Mouse (Mus musculus) ovary, adult 18-20 months (tissue): ENCODE measurements around the gene Cyp4f18.
"Not testable (repeated sequence)": the region's sequence is repeated elsewhere in the genome, so short reads cannot be mapped to it uniquely, and the experiment has no call there.

ENCODE experiments used
- DNase-seq: peaks from one replicate; pipeline ENCODE4 v3.0.0; 2022; ENCODE audit warnings: low spot score, mixed read lengths

Gene Cyp4f18

DNA sequence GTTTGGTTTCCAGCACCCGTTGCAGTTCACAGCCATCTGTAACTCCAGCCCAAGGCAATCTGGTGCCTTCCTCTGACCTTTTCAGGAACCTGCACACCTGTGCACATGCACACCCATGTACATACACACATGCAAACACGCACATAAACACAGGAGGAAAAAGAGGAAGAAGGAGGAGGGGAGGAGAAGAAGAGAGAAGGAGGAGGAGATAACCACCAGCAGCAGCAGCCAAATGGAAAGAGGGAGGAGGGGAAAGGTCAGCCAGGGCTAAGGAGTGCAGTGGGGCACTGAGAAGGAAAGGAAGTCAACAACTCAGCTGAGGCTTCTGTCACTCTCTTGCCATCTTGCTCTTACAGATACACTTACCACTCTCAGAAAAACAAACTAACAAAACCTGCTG lies 28.4 kb downstream of the Cyp4f18 start:
- DNase-seq = no peak

DNA sequence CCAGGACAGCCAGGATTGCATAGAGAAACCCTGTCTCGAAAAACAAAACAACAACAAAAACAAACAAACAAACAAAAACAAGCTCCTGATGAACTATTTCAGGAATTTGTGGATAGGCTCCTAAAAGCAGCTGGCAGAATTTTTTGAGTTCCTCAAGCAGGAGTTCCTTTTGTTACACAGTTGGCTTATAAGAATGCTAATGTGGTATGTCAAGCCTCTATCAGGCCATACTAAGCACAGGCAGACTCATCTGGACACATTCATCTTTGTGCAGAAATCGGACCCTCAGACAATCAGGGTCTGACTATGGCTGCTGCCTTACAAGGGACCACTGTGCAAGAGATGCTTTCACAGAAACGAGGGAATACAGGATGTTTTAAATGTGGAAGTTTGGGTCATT lies 35.2 kb downstream of the Cyp4f18 start:
- DNase-seq = no peak

DNA sequence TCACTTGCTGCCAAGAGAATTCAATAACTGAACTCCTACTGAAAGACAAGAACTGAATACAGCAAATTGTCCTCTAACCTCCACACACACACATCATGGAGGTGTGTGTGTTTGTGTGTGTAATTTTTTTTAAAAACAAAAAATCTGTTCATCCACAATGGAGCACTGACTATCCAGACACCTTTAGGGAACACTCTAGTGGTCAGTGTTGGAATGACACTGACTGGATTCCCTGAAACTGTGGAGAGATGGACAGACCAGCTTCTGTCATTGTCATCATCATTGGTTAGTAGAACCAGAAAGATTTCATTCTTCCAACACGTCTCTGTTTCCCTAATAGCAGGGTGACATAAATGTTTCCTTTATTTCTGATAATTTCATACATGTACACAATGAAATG lies 37.5 kb downstream of the Cyp4f18 start:
- DNase-seq = no peak

DNA sequence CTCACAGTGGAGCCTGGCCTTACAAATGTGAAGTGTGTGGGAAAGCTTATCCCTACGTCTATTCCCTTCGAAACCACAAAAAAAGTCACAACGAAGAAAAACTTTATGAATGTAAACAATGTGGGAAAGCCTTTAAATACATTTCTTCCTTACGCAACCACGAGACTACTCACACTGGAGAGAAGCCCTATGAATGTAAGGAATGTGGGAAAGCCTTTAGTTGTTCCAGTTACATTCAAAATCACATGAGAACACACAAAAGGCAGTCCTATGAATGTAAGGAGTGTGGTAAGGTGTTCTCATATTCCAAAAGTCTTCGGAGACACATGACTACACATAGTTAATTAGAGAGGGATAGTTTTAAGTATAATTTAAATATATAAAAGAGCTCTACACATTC lies 40.8 kb downstream of the Cyp4f18 start:
- DNase-seq = no peak

DNA sequence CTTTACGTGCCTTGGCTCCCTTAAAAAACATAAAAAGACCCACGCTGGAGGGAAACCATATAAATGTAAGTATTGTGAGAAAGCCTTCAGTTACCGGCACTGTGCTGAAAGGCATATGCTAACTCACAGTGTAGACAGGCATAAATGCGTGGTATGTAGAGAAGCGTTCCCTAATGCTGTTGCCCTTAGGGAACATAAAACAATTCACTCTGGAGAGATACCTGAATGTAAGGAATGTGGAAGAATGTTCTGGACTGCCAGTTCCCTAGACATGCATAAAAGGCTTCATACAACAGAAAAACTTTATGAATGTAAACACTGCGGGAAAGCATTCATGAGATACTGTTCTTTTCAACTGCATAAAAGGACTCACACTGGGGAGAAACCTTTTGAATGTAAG lies 41.3 kb downstream of the Cyp4f18 start:
- no peak for DNase-seq

DNA sequence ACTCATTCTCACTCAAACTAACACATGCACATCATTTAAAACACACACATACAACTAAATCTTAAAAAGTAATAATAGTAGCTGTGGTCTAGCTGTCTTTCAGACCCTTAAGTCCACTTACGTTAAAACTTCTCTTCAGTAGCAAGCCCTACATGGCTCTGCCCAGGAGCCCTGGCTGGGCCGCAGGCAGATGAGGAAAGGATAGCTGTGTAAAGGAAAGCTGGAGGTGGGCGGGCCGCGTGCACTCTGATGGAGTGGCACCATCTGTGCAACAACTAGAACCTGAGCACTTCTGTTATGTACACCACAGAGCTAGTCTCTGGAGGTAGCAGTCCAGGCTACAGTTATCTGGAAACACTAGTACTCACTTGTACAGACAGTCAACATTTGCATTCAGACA lies 42.2 kb downstream of the Cyp4f18 start:
- no peak for DNase-seq

DNA sequence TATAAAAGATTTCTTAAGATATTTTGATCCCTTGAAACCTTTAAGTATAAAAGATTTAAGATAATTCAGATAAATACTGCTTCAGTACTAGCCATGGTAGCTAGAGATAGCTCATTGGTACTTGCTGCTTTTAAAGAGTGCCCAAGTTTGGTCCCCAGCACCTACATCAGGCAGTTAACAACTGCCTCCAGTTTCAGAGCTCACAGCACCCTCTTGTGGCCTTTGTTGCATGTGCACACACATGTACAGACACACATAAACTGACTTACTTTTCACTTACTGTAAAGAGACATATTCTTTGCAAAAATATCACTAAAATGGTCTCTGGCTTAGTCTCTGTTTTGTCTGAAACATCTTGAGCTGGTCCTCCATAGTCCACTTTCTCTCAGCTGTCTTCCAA lies 43.0 kb downstream of the Cyp4f18 start:
- DNase-seq = no peak

DNA sequence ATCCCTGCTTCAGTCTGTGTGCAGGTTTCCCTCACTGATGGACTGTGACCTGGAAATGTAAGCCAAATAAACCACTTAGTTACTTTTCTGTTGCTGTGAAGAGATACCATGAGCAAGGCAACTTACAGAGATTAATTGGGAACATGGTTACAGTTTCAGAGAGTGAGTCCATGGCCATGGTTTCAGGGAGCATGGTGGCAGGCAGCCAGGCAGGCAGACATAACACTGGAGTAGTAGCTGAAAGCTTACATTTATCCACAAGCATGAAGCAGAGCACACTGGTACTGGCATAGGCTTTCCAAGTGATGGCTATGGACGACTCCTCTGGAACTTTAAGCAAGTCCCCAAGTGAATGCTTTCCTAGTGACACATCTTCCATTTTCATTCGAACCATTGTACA lies 44.3 kb downstream of the Cyp4f18 start:
- no peak for DNase-seq

DNA sequence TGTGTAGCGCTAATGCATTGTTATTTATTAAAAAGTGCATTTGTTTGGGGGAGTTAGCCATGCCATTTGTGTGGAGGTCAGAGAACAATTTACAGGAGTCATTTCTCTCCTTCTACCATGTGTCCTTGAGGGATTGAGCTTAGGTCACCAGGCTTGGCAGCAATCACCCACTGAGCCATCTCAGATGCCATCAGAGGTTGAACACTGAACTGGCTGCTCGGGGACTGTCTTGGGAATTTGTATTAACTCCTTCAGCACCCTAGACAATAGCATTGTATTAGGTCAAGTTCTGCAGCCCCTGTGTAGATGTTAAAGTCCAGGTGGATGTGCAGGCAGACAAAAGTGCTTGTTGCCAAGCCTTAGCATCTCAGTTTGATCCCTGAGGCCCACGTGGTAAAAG lies 45.4 kb downstream of the Cyp4f18 start:
- no peak for DNase-seq

DNA sequence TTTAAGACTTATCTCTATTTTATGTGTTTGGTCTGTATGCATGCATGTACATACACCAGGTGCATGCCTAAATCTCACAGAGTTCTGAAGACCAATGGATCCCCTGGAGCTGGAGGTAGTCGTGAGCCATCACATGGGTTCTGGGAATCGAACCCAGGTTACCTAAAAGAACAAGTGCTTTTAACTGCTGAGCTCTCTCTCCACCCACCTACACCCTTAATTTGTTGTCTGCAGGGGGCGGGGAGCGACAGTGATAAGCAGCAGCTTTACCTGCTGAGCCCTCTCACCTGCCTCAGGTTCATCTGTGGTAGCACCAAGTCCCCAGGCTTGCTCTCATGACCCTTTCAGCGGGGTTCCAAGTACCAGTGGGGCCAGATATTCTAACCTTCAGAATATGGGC lies 47.6 kb downstream of the Cyp4f18 start:
- DNase-seq = no peak

DNA sequence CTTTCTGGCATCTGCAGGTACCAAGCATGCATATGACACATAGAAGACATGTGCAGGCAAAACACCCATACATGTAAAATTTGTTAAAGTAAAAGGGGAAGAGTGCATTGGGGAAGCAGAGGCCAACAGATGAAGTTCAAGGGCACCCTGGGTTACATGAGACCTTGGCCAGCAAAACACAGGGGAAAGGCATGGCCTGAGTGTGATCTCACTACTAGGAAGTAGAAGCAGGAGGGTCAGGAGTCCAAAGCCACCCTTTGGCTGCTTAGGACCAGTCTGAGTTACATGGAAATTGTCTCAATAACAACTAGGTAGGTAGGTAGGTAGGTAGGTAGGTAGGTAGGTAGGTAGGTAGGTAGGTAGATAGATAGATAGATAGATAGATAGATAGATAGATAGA lies 48.9 kb downstream of the Cyp4f18 start:
- DNase-seq = no peak

DNA sequence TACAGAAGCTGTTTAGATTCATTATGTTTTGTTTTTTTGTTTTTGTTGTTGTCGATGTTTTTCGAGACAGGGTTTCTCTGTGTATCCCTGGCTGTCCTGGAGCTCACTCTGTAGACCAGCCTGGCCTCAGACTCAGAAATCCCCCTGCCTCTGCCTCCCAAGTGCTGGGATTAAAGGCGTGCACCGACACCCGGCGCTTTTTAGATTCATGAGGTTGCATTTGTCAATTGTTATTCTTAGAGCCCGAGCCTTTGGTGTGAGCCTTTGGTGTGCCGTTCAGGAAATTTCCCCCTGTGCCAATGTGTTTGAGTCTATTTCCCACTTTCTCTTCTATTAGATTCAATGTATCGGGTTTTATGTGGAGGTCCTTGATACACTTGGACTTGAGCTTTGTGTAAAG lies 54.8 kb downstream of the Cyp4f18 start:
- no peak for DNase-seq

DNA sequence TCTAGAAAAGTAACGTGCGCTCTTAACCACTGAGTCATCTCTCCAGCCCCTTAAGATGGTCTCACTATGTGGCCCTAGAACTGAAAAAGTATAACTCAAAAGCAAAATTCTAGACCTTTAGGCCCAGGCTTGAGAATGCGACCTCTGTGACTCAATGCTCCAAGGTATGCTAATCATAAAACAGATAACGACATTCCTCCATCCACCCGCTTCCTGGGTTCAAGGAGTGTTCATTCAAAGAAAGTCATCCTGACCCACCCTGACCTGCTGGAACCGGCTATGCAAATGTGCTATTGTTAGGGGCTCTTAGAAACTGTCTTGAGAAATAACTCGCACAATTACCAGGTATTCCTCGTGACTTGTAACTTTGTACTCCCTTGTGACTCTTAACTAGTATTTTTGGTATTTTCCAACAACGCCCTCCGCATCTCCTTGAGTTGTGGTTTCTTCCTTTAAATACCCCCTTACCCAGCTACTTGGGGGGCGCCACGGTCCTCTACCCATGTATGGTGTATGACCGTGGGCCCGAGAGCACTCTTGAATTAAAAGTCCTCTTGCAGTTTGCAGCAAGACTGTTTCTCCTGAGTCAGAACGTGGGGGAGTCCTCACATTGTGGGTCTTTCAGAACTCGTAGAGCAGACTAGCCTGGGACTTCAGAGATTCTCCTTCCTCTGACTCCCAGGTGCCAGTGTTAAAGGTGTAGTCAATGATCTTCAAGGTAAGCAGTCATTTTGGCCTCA lies 56.3 kb downstream of the Cyp4f18 start:
- not testable (repeated sequence) for DNase-seq

DNA sequence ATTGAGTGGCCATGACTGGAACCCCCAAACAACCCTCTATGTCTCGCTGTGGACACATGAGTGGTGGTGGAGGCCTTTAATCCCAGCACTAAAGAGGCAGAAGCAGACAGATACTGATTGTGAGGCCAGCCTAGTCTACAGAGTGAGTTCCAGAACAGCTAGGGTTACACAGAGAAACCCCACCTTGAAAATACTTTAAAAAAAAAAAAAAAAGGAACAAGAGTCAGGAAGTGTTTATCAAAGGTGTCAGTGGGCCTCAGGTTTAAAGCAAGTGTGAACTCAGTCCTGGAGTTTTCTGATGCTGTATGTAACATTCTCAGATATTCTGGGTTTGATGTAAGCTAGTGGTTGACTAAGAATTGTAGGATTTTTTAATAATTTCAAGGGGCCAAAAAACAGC lies 56.9 kb downstream of the Cyp4f18 start:
- no peak for DNase-seq

DNA sequence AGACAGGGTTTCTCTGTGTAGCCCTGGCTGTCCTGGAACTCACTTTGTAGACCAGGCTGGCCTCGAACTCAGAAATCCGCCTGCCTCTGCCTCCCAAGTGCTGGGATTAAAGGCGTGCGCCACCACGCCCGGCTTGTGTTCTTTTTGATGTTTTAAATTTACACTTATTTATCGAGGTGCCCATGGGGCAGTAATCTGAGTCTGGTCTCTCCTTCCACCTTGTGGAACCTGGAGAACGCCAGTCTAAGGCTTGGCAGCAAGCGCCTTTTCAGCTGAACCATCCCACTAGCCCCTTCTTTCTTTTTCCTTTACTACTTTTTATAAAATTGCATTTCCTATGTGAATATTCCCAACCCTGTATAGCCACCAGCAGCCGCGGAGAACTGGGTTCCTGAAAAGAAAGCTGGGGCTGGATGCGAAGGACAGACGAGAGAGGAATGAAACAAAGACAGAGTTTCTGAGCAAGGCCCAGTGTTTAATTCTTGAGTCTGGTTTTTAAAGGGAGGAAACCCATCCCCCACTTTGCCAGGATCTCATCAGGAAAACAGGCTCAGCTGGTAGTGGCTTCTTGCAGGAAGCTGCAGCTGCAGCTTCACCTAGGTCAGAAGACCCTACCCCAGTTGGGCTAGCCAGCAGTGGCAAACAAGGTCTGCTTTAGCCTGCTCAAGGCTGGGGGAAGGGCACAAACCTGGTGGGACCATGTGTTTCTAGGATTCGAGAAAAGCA lies 57.8 kb downstream of the Cyp4f18 start:
- DNase-seq = no peak

DNA sequence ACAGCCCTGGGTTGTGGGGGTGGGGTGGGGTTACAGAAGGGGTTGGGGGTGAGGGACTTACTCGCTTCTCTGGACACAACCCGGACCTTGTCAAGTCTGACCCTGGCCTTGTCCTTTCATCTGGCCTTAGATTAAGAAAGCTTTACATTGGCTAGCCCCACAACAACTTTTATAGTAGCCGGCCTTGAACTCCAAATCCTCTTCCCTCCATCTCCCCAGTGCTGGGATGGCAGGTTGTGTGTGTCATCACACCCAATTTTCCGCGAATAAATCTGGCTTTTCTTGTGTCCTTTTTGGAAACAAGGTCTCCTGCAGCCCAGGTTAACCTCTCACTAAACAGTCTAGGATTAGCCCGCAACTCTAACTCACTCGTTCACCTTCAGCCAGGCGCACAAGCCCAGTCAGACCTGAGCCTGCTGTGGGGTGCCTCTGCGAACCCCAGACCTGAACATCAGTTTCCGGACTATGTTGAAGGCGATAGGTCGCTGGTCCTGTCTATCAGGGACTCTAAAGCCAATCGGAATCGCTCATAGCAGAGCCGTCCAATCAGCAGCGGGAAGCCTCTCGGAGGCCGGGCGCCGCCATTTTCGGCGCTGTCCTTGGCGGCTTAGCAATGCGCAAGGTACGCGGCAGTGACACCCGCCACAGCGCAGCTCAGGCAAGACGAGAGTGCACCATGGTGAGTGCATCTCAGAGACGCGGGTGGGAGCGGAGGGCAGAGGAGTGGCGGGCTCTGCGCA lies 58.8 kb downstream of the Cyp4f18 start, which contains the start of gene Zfp961:
Gene Zfp961, plus strand, starts transcription at position 557 of the 740 bp plus-strand sequence.
- DNase-seq = peak; percentile 95

DNA sequence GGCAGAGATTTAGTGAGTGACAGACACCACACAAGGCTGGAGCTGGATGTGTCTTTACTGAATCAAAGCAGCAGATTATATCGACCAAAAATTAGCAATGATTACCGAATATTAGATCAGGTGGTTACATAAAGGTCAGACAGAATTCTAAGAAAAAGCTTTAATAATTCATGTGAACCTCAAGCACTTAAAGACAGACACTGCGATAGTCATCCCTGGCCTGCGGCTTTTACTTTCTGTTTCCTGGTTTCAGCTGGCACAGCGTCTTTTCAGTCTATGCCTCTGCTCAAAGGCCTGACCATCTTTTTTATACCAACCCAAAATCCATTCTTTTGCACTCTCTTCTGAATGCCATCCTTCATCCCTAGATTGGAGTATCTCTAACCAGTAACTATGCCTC lies 60.8 kb downstream of the Cyp4f18 start:
- DNase-seq = no peak

DNA sequence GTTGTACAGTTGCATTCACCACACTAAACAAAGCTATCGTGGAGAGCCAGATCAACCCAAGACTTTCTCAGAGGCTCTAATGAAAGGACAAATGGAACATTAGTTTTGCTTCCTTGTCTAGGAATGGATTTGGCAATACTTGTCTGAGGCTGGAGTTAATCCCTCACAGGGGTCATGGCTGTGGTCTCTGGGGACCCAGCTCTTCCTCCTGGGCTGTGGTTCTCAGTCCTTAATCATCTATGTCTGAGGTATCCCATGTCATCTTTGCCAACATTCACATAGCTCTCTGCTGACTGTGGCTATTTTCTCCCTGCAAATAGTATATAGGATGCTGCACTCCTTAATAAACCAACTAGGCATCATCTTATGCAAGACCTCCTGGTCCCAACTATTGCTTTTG lies 67.7 kb downstream of the Cyp4f18 start:
- DNase-seq = no peak

DNA sequence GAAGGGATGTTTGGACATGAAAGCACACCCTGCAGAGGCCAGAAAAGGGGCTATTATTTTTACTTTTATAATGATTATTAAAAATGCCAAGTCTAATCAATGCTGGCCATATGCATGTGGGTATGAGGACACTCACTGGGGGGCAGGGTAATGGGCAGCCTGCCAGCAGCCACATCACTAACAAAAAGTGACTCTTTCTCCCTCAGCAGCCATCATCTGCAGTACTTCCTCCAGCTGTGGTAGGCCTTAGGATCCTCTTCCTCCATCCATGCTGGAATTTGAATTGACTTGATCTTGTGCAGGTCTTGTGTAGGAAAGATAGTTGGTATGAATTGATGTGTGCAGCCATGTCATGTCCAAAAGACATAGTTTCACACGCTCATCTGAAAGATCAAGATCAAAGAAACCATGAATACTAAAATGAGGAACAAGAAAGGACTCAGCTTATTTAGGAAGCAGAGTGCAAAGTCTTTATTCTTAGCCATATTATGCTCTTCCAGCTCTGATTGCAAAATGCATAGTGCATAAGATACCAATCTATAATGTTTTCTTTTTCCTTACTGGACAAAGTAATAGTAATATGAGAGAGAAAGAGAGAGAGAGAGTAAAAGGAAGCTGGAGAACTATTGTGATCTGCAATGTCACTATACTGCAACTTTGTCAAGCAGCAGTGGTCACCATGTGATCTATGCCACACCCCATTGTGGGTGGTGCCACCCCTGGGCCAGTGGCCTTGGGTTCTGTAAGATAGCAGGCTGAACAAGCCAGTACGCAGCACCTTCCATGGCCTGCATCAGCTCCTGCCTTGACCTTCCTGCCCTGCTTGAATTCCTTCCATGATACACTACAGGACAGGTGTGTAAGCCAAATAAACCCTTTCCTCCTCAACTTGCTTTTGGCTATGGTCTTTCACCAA lies 68.9 kb downstream of the Cyp4f18 start:
- DNase-seq = no peak
